Comparison of ENCODE assay signal across 15 mouse cellular contexts in genomic region chr7:73516820-73517219, GRCm38 (mm10). TPM values are rescaled to one million over a fixed set of nuclear protein-coding genes. Genes with fewer than 3 reads are reported as not detected.
DNase-seq lines count a peak whose midpoint lies in the region; ATAC-seq and TF ChIP-seq lines count a peak whose summit lies in the region.
"Had no signal": no experiment of that assay in that cellular context is flagged by ENCODE, and none has a peak within 500 bp of the region (broad histone marks: within the 10 kb centered on the region; RNA-seq: fewer than 3 reads in every experiment).

No protein-coding gene starts in this region.

- 31% methylated on average over 5 of the region's 5 CpGs for WGBS in heart, adult 2 months
- WGBS in liver, embryonic 11.5 days, result 83% methylated on average over 5 of the region's 5 CpGs
- 84% methylated on average over 5 of the region's 5 CpGs for WGBS in liver, embryonic 15.5 days (ENCODE audit: insufficient replicate concordance)

- intact Hi-C loops in heart, adult 2 months (cut with DNase I), result no loop called here

- no peak overlapping the region for H3K4me2 ChIP-seq in liver, embryonic 11.5 days
- peak overlapping the region; percentile 27; the same call in 1 of the 2 replicates for H3K4me2 ChIP-seq in liver, embryonic 15.5 days
- H3K4me2 ChIP-seq: heart, embryonic 11.5 days had no signal

- no peak overlapping the region for H3K9ac ChIP-seq in heart, adult 2 months (ENCODE audit: low read depth, low read length)
- no peak overlapping the region for H3K9ac ChIP-seq in liver, embryonic 11.5 days (ENCODE audit: low read depth, low read length)
- H3K9ac ChIP-seq in liver, embryonic 15.5 days, result 0 out of 2 replicates have a peak overlapping the region, but pooled peaks have one; percentile 19

- ATAC-seq in liver, embryonic 11.5 days (replicated peaks; ENCODE audit: low FRiP score), result no peak
- ATAC-seq in liver, embryonic 15.5 days (ENCODE audit: insufficient read depth), result no peak
- ATAC-seq: Patski had no signal

- peak overlapping the region; percentile 64 for H3K27ac ChIP-seq in heart, adult 2 months
- peak overlapping the region; percentile 57; the same call in 1 of the 2 replicates for H3K27ac ChIP-seq in liver, embryonic 11.5 days (ENCODE audit: low read depth, low read length)
- H3K27ac ChIP-seq in liver, embryonic 15.5 days (replicated peaks), result peak overlapping the region; percentile 73

- no peaks in the 10 kb centered on the region for H3K9me3 ChIP-seq in liver, embryonic 11.5 days (ENCODE audit: control insufficient read depth, low read length)
- H3K9me3 ChIP-seq in liver, embryonic 15.5 days (replicated peaks), result no peaks in the 10 kb centered on the region

- peaks cover 15% of the 10 kb centered on the region for H3K4me1 ChIP-seq in heart, adult 2 months (ENCODE audit: control insufficient read depth, insufficient read depth, low read length)
- peaks cover 22% of the 10 kb centered on the region for H3K4me1 ChIP-seq in liver, embryonic 11.5 days (replicated peaks; ENCODE audit: control insufficient read depth, insufficient read depth, low read length)
- H3K4me1 ChIP-seq in liver, embryonic 15.5 days (replicated peaks), result peaks cover 41% of the 10 kb centered on the region

- peaks cover 39% of the 10 kb centered on the region for H3K36me3 ChIP-seq in heart, adult 2 months (ENCODE audit: control insufficient read depth, insufficient read depth, low read length)
- H3K36me3 ChIP-seq in liver, embryonic 11.5 days (ENCODE audit: control insufficient read depth, insufficient read depth, low read length), result peaks cover 47% of the 10 kb centered on the region
- peaks cover 88% of the 10 kb centered on the region for H3K36me3 ChIP-seq in liver, embryonic 15.5 days (replicated peaks)

- DNase-seq in heart, adult 2 months, result no peak
- no peak for DNase-seq in heart, postnatal 4 days
- DNase-seq in liver, embryonic 11.5 days (ENCODE audit: low spot score), result no peak
- DNase-seq in liver (no peak), R1 (ENCODE audit: low read depth, low spot score) (peak; percentile 51)
- DNase-seq in retina, postnatal 1 day, result no peak
- no peak for DNase-seq in urinary bladder, adult 2 months (ENCODE audit: low spot score)
- DNase-seq: adrenal gland, postnatal 10 days; gastrocnemius, postnatal 10 days; kidney, postnatal 14 days; lung, postnatal 14 days; thymus, postnatal 14 days had no signal

- no peak for TF ChIP-seq POLR2A in heart, adult 2 months (IDR thresholded peaks at IDR 0.05; ENCODE audit: insufficient read depth, low read depth, low read length)

- TF ChIP-seq EP300 in heart, adult 2 months (IDR thresholded peaks at IDR 0.05; ENCODE audit: insufficient read depth, low read depth, low read length), result no peak

- TF ChIP-seq CTCF in heart, adult 2 months (IDR thresholded peaks at IDR 0.05), result no peak

- peaks cover 5% of the 10 kb centered on the region for H3K79me2 ChIP-seq in heart, adult 2 months (replicated peaks; ENCODE audit: control insufficient read depth, insufficient read depth, low read length)

- no peak overlapping the region; the same call in 1 of the 2 replicates for H3K4me3 ChIP-seq in heart, adult 2 months
- H3K4me3 ChIP-seq in liver, embryonic 11.5 days (ENCODE audit: low read depth, low read length), result no peak overlapping the region
- no peak overlapping the region for H3K4me3 ChIP-seq in liver, embryonic 15.5 days (replicated peaks)

- H3K27me3 ChIP-seq in heart, adult 2 months (ENCODE audit: control insufficient read depth, insufficient read depth, low read length), result no peaks in the 10 kb centered on the region
- H3K27me3 ChIP-seq in liver, embryonic 11.5 days (replicated peaks; ENCODE audit: control insufficient read depth, insufficient read depth, low read length), result no peaks in the 10 kb centered on the region
- no peaks in the 10 kb centered on the region for H3K27me3 ChIP-seq in liver, embryonic 15.5 days
- H3K27me3 ChIP-seq: Patski had no signal

RNA-seq across cellular contexts. Expression of gene Chd2, which starts 24.8 kb away (rescaled TPM):
- 10 to 100 TPM; 38.1 to 43.3 TPM for total RNA-seq in heart, adult 2 months (2021)
- polyA plus RNA-seq in heart, adult 2 months (2012; rRNA removed), result 32.9 and 38.0 TPM in 2 replicates
- 10 to 100 TPM; 57.3 to 61.0 TPM for total RNA-seq in heart, postnatal 4 days (2021)
- polyA plus RNA-seq in liver, embryonic 11.5 days (2014; fragmentation: Nextera tagmentation; extraction: Ambion mirVana), result 30.9 and 34.5 TPM in 2 replicates
- 20.1 and 22.1 TPM in 2 replicates for polyA plus RNA-seq in liver, embryonic 15.5 days (2015; fragmentation: Nextera tagmentation; extraction: Ambion mirVana)
- polyA plus RNA-seq in urinary bladder, adult 2 months (2012; rRNA removed), result 25.6 and 27.3 TPM in 2 replicates
